Mouse (Mus musculus): ENCODE data around the gene Ccdc92b.
A peak's percentile ranks its signal among the peaks of the same experiment; 100 is the strongest.

Gene Ccdc92b

DNA sequence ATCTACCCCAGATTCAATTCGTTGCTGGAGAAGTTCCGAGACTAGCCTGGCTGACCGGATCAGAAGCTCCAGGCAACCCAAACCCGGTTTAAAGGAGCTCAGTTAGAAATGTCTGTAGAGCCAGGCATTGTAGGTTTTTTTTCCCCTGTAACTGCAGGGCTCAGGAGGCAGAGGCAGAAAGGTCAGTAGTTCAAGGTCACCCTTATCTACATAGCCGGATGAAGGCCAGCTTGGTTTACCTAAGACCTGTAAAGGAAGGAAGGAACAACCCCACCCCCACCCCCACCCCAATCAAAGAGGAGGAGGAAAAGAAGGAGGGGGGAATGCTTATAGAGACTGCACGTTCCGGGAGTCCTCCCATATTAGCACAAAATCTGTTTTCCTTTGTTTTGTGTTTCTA is 8.0 kb upstream of the Ccdc92b start:
- no peak for DNase-seq (ENCODE audit: low read depth, low spot score)

DNA sequence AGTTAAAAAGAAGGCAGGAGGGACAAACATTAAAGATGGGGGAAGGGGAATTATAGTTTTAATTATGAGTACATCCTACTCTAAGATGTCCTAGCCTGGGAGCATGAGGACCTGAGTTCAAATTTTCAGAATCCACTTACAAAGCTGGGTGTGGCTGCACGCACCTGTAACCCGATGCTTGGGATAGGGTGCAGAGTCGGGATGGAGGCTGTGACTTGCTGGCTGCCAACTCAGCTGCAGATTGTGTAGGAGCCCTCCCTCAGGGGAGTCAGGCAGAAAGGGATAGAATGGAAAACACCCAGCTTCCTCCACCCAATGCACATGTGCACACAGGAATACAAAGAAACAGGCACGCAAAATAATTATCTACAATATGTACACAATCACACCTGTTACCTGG is 6.0 kb upstream of the Ccdc92b start:
- no peak for DNase-seq (ENCODE audit: low read depth, low spot score)

DNA sequence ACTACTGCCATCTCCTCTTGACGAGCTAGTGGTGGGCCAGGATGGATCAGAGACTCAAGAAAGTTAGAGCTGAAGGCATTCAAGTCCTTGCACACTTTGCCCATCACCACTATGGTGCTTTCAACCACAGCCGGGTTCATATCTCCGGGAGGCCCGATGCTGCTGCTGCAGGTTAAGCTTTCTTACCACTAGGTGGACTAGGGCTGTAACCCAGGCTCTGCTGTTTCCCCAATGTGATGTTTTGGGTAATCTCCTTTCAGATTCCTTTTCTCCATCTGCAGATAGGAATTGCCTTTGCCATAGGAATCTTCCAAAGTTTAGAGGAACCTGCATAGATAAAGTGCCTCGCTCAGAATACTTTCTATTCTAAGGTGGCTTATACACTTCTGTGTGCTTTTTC is 3.8 kb upstream of the Ccdc92b start:
- no peak for DNase-seq (ENCODE audit: low read depth, low spot score)

DNA sequence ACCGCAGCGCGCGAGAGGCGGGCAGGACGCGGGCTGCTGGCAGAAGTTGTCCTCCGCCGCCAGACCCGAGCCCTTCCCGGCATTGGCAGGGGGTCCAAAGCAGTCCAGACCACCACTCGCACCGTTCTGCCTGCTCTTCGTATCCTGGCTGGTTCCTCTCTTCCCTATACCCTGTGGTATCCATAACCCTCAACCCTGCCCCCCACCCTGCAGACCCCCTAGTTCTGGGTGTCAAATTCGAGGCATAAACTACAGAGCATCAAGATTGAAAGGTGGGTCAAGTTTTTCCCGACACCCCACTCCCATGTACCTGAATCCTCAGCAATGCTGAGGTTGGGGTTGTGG is 523 bp downstream of the Ccdc92b start:
- no peak for DNase-seq (ENCODE audit: low read depth, low spot score)

DNA sequence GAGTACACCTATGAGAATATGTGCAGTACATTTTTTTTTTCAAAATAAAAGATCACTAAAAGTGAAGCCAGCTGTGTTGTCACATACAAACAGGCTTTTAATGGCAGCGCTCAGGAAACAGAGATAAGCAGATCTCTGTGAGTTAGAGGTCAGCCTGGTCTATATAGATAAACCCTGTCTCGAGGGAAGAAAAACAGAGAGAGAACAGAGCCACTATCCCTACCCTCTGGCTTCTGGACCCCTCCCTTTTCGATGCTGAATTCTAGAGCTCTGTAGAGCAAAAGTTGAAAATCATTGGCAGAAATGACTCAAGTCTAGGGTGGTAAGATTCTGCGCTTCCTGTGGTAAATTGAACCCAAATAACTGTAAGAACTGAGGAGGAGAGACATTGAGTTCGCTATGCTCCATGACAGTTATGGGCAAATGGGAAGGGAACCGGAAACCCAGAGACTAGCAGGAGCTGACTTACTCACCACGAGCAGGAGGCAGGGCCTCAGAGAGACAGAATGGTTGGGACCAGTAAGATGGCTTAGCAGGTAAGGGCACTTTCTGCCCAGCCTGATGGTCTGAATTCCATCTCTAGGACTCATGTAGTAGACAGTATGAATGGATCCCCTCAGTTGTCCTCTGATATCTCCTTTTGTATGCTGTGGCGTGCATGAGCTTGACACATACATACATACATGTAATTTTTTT is 2.7 kb downstream of the Ccdc92b start:
- peak; percentile 65 for DNase-seq (ENCODE audit: low read depth, low spot score)

DNA sequence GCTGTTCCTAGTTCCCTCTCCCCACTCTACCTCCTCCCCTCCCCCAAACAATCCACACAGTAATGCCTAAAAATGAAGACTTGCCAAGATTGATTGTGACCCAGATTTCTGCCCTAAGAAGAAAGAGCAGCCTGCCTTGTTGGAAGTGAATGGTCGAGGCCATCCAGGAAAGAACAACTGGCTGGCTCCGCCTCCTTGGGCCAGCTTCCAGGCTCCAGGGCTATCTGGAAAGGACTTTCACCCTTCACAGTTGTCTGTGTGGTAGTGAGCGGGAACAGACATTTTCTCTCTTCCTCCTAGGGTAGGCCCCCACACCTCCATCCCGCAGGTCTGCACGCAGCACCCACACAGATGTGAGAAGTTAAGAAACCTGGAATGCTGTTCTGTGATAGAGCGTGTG is 4.3 kb downstream of the Ccdc92b start:
- no peak for DNase-seq (ENCODE audit: low read depth, low spot score)

DNA sequence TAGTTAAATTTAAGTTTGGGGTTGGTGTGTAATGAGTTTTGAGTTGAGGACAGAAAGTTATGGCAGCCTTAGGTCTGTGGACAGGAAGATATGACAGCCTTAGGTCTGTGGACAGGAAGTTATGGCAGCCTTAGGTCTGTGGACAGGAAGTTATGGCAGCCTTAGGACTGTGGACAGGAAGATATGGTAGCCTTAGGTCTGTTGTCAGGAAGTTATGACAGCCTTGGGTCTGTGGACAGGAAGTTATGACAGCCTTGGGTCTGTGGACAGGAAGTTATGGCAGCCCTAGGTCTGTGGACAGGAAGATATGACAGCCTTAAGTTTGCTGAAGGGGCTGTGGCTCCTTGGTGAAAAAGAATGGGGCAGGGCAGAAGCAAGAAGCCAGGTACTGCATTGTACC is 5.9 kb downstream of the Ccdc92b start:
- no peak for DNase-seq (ENCODE audit: low read depth, low spot score)

DNA sequence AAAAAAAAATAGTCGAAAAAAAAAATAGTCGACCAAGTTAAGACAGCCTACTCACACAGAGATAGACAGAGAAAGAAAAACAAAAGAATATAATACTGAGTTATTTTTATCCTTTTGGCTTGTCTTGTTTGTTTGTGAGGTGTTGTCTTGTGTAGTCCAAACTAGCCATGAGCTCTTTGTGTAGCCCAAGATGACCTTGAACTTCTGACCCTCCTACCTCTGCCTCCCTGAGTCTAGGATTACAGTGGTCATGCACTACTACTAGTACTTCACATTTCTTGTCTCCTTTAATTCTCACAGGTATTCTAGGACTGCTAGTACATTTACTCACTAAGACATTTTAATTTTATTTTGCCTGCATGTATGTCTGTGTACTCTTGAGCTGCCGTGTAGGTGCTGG is 8.1 kb downstream of the Ccdc92b start:
- DNase-seq (ENCODE audit: low read depth, low spot score), result no peak

DNA sequence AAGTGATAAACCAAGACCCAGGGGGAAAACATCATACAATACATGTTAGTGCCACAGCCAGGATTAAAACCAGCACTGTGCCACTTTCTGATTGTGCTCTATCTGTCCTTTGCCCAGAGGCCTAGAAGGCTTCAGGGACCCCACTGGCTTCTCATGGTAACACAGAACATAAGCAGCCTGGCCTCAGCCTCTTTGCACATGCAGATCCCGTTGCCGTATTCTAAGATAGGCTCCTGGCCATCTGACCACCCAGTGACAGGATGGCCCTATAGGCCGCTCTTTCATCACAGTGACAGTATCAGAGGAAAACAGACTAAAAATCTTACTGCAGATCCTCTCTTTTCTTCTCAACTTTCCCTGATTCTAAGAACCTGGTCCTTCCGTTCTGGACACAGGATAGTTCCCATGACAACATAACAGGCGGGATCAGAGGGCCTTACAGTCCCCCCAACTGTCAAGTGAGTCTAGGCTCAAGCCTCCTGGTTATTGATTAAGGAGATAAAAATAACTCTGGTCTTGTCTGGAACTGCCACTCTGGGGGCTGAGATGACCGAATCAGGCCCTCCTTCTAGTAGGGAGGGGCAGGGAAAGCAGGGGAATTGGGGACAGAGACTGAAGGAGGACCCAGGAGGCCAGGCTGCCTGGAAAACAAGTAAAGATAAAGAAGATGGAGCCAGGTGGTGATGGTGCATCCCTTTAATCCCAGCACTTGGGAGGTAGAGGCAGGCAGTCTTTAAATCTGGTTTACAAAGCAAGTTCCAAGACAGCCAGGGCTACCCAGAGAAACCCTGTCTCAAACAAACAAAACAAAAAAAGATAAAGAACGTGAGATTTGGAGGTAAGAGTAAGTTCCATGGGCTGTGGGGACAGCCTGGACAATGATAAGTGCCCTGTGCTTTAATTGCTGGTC is 12.7 kb downstream of the Ccdc92b start:
- no peak for DNase-seq (ENCODE audit: low read depth, low spot score)

DNA sequence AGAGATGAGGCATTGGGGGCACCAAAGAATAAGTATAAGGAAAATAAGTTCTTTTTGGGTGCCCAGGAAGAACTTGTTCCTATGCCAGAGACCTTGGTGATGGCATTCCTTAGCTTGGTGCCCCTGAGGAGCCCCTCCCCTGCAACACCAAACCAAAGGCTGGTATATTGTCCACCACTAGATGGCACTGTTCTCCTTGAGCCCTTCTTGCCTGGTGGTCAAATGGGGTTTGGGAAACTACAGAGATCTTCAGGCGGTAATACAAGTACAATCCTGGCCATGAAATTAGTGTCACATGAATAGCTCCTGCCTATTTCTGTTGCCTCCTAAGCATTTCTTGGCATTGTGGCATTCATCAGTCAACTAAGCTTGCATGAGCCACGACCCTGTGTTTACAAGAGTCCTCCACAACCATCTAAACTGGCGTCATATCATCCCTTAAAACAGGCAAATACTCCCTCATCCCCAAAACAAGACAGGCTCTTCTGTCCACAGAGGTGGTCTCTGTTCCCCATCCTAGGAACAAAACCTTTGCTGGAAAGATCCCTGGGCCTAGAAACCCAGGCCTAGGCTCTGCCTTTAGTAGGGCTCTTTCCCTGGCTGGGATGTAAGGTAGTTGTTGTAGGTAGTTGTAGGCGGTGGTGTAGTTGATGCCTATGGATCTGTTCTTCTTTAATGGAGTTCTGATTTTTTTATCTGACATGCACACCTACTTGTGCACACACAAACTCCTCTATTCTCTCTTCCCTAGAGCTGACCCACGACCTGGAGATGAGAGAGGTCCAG is 15.3 kb downstream of the Ccdc92b start:
- DNase-seq (ENCODE audit: low read depth, low spot score), result peak; percentile 43

DNA sequence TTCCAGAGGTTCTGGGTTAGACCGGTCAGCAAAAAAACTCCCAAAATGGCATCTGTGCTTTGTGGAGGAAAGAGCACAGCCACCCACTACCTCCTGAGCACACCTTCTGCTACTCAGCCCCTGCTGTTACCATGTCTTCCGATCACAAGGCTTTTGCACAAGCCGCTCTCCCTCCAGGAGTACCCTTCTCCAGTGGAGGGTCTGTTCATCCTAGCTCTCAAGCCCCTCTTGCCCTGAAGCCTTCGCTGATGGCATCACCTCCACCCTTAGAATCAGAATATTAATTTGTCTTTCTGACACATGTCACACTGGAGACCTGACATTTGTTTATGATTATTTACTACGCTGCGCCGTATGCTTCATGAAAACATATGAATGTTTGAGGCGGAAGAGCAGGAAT is 18.1 kb downstream of the Ccdc92b start:
- no peak for DNase-seq (ENCODE audit: low read depth, low spot score)

DNA sequence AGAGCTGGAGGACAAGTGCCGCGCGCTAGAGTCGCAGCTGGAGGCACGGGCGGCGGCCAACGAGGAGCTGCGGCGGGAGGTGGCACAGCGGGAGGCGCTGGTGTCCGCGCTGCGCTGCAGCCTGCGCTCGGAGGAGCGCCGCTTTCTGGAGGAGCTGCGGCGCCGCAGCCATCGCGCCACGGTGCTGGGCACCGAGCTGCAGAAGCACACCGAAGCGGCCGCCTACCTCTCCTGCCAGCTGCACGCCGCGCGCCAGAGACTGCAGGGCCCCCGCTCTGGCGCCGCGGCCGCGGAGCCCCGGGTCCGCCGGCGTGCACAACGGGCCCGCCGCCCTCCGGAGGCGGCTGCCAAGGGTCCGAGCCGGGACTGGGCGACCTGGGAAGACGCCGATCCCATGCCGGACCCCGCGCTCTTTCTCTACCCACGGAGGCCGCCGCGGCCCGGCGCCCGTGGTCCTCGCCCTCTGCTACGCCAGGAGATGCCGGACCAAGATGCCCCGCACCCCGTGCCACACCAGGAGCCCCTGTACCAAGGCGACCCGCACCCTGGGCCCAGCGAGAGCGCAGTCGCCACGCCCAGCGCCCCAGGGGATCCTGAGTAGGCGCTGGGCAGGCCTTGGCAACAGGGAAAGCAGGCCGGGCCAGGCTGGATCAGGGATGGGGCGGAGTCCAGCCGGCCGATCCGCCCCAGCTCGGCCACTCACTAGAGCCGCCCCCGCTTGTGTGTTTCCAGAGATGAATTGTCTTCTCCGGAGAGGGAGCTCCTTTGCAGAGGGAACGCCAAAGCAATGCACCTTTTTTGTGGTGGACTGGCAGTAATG is 18.8 kb downstream of the Ccdc92b start:
- DNase-seq (ENCODE audit: low read depth, low spot score), result no peak

DNA sequence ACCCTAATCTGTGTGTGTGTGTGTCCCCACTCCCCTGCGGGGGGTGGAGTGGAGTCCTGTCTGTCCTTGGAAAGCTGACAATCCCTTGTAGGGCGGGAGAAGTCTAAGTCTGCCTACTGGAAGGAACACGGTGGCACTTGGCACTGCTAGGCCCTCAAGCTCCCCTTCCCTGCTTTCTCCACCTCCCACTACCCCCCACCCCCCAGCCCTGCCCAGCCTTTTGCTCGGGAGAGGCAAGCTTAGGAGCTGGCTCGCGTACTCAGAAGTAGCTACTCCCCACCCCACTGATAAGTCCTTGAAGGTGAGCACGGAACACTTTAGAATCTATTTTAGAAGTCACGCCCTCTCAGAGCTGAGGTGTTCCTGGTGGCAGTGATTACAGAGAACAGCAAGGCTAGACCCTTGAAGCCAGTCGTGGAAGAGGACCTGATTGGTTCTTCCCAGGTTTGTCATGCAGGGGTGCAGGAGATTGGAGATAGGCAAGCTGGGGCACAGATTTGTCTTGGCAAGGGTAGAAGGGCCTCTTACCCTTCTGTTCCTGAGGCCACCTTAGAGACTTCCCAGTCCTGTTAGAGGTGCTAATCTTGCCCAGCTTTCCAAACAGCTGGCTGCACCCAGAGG is 19.5 kb downstream of the Ccdc92b start:
- no peak for DNase-seq (ENCODE audit: low read depth, low spot score)

DNA sequence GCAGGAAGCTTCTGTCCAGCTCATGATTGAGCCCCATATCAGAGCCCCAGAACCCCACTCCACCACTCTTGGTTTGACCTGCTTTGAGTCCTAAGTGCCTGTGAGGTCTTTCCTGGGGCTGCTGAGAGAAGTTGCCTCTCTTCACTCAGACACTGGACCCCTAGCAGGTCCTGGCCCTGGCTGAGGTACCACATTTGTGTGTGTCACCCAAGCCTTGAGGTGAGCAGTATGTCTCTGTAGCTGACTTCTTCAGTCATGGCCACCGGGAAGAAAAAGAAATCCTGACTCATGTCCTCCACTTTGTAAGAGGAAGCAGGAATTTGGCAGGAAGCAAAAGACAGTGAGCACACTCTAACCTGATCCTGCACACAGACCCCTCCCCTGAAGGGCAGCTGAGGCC is 20.2 kb downstream of the Ccdc92b start:
- DNase-seq (ENCODE audit: low read depth, low spot score), result no peak

DNA sequence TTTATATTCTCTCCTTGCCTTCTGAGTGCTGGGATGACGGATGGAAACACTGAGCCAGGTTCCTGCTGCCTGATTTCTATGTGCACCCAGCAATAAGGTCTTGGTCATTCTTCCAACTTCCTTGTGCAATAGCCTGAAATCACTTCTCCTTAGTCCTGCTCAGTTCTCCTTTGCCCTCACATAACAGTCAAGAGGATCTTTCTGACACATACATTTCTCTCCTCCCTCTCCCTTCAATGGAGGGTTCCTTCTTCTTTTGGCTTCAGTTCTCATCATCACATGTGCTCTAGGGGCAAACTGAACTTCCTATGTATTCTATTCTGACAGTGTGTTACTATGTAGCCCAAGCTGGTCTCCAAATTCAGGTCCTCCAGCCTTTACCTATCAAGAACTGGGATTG is 28.6 kb downstream of the Ccdc92b start:
- DNase-seq (ENCODE audit: low read depth, low spot score), result no peak

DNA sequence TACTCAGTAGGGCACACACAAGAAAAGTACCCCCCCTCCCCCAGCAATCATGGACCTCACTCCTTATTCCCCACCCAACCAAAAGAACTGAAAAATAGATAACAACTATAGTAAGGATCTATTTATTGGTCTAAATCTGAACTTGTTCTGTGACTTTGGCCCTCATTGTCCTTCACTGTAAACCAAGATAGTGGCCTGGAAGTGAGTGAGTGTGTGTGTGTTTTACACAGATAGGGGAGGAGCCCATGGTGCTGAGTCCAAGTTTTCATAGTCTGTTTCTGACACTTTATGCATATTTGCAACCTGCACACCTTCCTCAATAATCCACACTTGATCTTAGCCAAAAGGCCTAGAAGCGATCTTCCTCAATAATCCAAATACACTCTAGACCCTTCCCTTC is 29.3 kb downstream of the Ccdc92b start:
- peak; percentile 22 for DNase-seq (ENCODE audit: low read depth, low spot score)

DNA sequence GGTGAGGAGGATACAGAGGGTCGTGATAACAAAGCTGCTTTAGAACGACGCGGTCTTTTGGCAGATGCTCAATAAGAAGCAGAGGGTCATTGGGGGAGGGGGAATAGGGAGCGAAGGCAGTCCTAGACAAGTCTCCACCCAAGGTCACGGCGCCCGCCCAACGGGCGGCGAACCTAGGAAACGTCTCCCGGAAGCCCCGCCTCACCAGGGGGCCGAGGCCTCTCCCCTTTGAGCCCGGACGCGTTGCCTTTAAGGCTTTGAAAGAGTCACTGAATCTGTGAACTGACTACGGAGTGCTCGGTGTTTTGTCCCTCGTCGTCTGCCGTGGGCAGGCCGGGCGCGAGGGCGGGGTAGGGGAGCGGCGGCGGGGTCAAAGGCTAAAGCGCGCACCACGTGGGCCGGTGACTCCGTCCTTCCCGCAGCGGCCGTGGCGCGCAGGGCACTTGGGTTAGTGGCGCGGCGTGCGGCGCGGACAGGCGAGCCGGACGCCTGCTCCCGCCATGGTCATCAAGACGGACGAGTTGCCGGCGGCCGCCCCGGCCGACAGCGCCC is 29.8 kb downstream of the Ccdc92b start, which contains the start of gene Cluh:
Gene Cluh, plus strand, starts transcription at position 401 of the 552 bp plus-strand sequence.
- DNase-seq (ENCODE audit: low read depth, low spot score), result peak; percentile 74

DNA sequence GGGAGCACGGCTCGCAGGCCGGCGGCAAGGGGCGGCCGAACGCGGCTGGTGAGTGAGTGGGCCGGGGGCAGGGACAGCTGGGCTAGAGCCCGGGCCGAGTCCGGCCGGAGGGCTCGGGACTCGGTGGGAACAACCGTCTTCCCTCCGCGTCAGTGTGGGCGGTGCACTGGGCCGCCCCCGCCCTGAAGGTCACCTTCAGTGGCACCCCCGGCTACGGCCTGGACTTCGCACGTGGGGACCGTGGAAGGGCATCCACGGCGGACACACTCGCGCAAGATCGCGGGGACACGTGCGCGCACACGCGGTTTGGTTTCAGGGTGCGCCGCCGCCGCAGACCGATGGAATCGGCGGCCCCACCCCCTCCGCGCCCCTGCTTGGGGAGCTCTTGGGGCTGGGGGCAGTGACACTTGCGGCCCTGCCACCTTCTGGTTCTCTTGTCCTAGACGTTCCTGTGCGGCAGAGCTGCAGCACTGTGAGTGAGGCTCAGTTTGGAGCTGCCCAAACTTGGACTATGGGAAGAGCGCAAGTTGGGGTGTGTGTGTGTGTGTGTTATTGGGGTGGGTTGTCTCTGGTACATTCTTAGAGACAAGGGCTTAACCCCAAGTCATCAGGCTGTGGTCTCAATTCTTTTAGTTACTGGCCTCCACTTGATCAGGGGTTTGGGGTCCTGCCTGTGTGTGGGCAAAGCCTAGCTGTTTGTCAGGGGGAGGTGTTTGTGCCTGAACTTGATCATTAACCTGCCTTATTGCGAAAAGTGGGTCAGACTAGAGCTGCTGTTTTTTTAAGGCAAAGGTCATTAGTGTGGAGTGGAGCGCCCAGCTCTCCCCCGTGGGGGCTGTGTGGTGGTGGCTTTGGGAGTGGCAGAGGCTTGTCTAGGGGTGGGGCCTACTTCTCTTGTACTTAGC is 30.5 kb downstream of the Ccdc92b start:
- no peak for DNase-seq (ENCODE audit: low read depth, low spot score)

DNA sequence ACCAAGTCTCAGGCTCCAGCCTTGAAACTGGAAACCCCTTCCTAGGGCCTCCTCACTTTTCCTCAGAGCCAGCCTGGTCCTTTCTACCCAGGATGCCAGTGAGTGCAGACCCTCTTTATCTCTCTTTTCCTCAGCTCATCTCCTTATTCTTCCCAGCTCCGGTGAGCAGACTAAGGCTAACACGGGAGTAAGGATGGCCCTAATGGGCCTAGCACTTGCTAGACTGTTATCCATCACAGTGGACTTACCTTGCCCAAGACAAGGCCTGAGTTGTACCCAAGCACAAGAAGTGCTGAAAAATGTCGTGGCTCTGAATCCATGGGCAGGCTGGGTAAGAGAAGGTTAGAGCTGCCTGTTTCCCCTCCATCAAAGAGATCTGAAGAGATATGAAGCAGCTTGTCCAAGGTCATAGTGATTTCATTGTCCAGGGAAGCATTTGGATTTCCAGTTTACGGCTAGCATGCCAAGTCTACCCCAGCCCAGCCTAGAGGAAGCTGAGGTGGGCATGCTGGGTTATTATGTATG is 31.2 kb downstream of the Ccdc92b start:
- no peak for DNase-seq (ENCODE audit: low read depth, low spot score)

Measured in c-Kit-negative CD71-positive TER-119-positive erythroid progenitor cells, embryonic 14.5 days (primary cell).